Mouse (Mus musculus) embryonic facial prominence, embryonic 15.5 days (tissue): Measurements from ENCODE around the gene Bysl. TPM values are rescaled to one million over a fixed set of nuclear protein-coding genes. Genes with fewer than 3 reads are reported as not detected.
A peak's percentile ranks its signal among the peaks of the same experiment; 100 is the strongest.
"Not testable (repeated sequence)": the region's sequence is repeated elsewhere in the genome, so short reads cannot be mapped to it uniquely, and the experiment has no call there.

ENCODE experiments used
- ATAC-seq: fragments of 200-750 bp; cut with Nextera tagmentation; 2 replicates; pipeline ENCODE4 v1.8.0; 2017; ENCODE audit warnings: low read depth, moderate TSS enrichment; ENCODE audit not compliant: insufficient number of reproducible peaks, low FRiP score, low TSS enrichment
- H3K27ac ChIP-seq: fragments of 300-500 bp; sonication (generic); replicated peaks from 2 replicates; pipeline ENCODE4 v1.5.1; 2015; ENCODE audit warnings: mild to moderate bottlenecking, inconsistent platforms
- H3K27me3 ChIP-seq: fragments of 300-500 bp; sonication (generic); 2 replicates; pipeline ENCODE4 v1.6.1; 2015; ENCODE audit warnings: inconsistent platforms
- H3K36me3 ChIP-seq: fragments of 300-500 bp; sonication (generic); 2 replicates; pipeline ENCODE4 v1.6.1; 2015; ENCODE audit warnings: mild to moderate bottlenecking, inconsistent platforms
- H3K4me1 ChIP-seq: fragments of 300-500 bp; sonication (generic); 2 replicates; pipeline ENCODE4 v1.6.1; 2015; ENCODE audit warnings: inconsistent platforms
- H3K4me2 ChIP-seq: fragments of 300-500 bp; sonication (generic); replicated peaks from 2 replicates; pipeline ENCODE4 v1.6.1; 2015; ENCODE audit warnings: mild to moderate bottlenecking, inconsistent platforms
- H3K4me3 ChIP-seq: fragments of 300-500 bp; sonication (generic); replicated peaks from 2 replicates; pipeline ENCODE4 v1.5.1; 2015; ENCODE audit warnings: mild to moderate bottlenecking, inconsistent platforms
- H3K9ac ChIP-seq: fragments of 300-500 bp; sonication (generic); 2 replicates; pipeline ENCODE4 v1.6.1; 2015; ENCODE audit warnings: inconsistent platforms
- H3K9me3 ChIP-seq: fragments of 300-500 bp; sonication (generic); replicated peaks from 2 replicates; pipeline ENCODE4 v1.6.1; 2016; ENCODE audit warnings: inconsistent platforms
- WGBS: fragments of 180-500 bp; shearing (Covaris S2); methylation state at CpG from one replicate; pipeline ENCODE4 v1.1.7; 2015; 5-methylcytosine and 5-hydroxymethylcytosine counted together
- polyA plus RNA-seq: library from polyadenylated mRNA; unstranded; fragments of >200 nt; fragmentation: Nextera tagmentation; extraction: Ambion mirVana; gene quantifications from 2 replicates; pipeline ENCODE4 v1.2.1, GENCODE M21; 2015

Gene Bysl
- polyA plus RNA-seq = 23.9 and 24.6 TPM in 2 replicates

- H3K4me2 ChIP-seq = peak within 1 kb of the TSS; percentile 86
- ATAC-seq = peak; percentile 94
- H3K9ac ChIP-seq = peak within 1 kb of the TSS; percentile 89
- under 1% methylated on average over 59 of the region's 59 CpGs for WGBS
- H3K36me3 ChIP-seq = peaks cover 50% of the 10 kb centered on the region
- peak within 1 kb of the TSS; percentile 95 for H3K4me3 ChIP-seq
- no peaks in the 10 kb centered on the region for H3K27me3 ChIP-seq
- no peaks in the 10 kb centered on the region for H3K9me3 ChIP-seq
- peak within 1 kb of the TSS; percentile 80 for H3K27ac ChIP-seq
- H3K4me1 ChIP-seq = peaks cover 22% of the 10 kb centered on the region
These were observed at the start of gene Bysl, which contains the start of the genes Med20 and Gm20517 for GRCm38 (mm10) chr17:47610849-47611660. Gene Bysl (minus strand): TSS chr17:47611492. Gene Med20 (plus strand): TSS chr17:47611582. Gene Gm20517 (plus strand): TSS chr17:47611589.

GRCm38 (mm10) chr17:47658741-47659243 is 47.5 kb upstream of the Bysl start:
- ATAC-seq = no peak

DNA sequence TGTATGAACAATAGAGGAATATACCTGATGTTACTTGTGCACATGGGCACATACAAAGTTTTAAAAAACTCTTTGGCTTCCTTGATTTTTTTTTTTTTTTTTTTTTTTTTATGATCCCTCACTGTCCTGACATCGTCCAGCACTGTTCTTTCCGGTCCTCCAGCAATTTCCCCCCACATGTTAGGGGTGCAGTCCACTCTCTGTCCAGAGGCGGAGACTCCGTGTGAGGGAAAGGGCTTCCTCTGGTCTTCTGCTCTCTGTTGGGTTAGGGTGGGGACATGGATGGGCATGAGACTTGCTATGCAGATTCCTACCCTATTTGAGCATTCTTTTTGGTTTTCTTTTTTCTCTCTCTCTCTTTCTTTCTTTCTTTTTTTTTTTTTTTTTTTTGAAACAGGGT is 46.6 kb upstream of the Bysl start:
- no peak overlapping the region for H3K27ac ChIP-seq
- no peaks in the 10 kb centered on the region for H3K27me3 ChIP-seq
- no peaks in the 10 kb centered on the region for H3K36me3 ChIP-seq
- WGBS = 75% methylated on average over 4 of the region's 4 CpGs
- H3K4me2 ChIP-seq = no peak overlapping the region
- H3K4me3 ChIP-seq = no peak overlapping the region
- no peak for ATAC-seq
- no peaks in the 10 kb centered on the region for H3K4me1 ChIP-seq
- H3K9me3 ChIP-seq = no peaks in the 10 kb centered on the region
- H3K9ac ChIP-seq = no peak overlapping the region

More at GRCm38 (mm10) chr17:47658741-47659243, 47.5 kb upstream of the Bysl start:
- Histone ChIP-seq H3K4me3 (no peak overlapping the region), H3K9ac (no peak overlapping the region), H3K27ac (no peak overlapping the region), H3K4me2 (no peak overlapping the region), H3K4me1 (no peaks in the 10 kb centered on the region), H3K27me3 (no peaks in the 10 kb centered on the region), H3K9me3 (no peaks in the 10 kb centered on the region), H3K36me3 (no peaks in the 10 kb centered on the region)
- 81% methylated on average over 3 of the region's 3 CpGs for WGBS

GRCm38 (mm10) chr17:47655697-47656096 is 44.4 kb upstream of the Bysl start:
- H3K4me3 ChIP-seq = no peak overlapping the region
- H3K9me3 ChIP-seq = no peaks in the 10 kb centered on the region
- H3K27ac ChIP-seq = no peak overlapping the region
- no peaks in the 10 kb centered on the region for H3K4me1 ChIP-seq
- no peak overlapping the region for H3K4me2 ChIP-seq
- no peaks in the 10 kb centered on the region for H3K27me3 ChIP-seq
- no peak for ATAC-seq
- WGBS = 84% methylated on average over 5 of the region's 5 CpGs
- H3K36me3 ChIP-seq = no peaks in the 10 kb centered on the region; the same call in 1 of the 2 replicates
- H3K9ac ChIP-seq = no peak overlapping the region

DNA sequence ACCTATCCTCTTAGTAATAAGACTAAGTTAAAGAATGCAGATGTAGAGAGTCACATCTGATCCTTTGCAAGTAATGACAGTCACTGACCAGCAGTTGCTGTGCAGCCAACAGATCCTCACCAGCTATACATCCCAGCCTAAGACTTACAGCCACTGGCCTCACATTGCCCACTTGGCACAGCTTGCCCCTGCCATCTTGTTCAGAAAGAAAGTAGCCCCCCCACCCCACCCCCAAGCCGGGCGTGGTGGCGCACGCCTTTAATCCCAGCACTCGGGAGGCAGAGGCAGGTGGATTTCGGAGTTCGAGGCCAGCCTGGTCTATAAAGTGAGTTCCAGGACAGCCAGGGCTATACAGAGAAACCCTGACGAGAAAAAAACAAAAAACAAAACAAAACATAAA is 43.1 kb upstream of the Bysl start:
- not testable (repeated sequence) for H3K36me3 ChIP-seq, H3K9ac ChIP-seq, H3K4me2 ChIP-seq, H3K9me3 ChIP-seq, H3K4me1 ChIP-seq, H3K4me3 ChIP-seq, H3K27ac ChIP-seq, H3K27me3 ChIP-seq, ATAC-seq
- WGBS = 93% methylated on average over 8 of the region's 8 CpGs

GRCm38 (mm10) chr17:47651953-47652352 is 40.7 kb upstream of the Bysl start:
- no peaks in the 10 kb centered on the region; the same call in 1 of the 2 replicates for H3K36me3 ChIP-seq
- no peak overlapping the region for H3K4me3 ChIP-seq
- no peaks in the 10 kb centered on the region for H3K9me3 ChIP-seq
- no peak overlapping the region for H3K4me2 ChIP-seq
- H3K27ac ChIP-seq = no peak overlapping the region
- no peak overlapping the region for H3K9ac ChIP-seq
- no peaks in the 10 kb centered on the region for H3K27me3 ChIP-seq
- H3K4me1 ChIP-seq = no peaks in the 10 kb centered on the region
- 85% methylated on average over 2 of the region's 2 CpGs for WGBS
- no peak for ATAC-seq

- Histone ChIP-seq H3K27me3 (no peaks in the 10 kb centered on the region), H3K9ac (no peak overlapping the region), H3K27ac (no peak overlapping the region), H3K36me3 (no peaks in the 10 kb centered on the region; the same call in 1 of the 2 replicates), H3K4me2 (no peak overlapping the region), H3K4me3 (no peak overlapping the region), H3K4me1 (no peaks in the 10 kb centered on the region), H3K9me3 (no peaks in the 10 kb centered on the region)
- WGBS = 75% methylated on average over 4 of the region's 4 CpGs
- no peak for ATAC-seq
These were observed 37.7 kb upstream of the Bysl start for GRCm38 (mm10) chr17:47648966-47649365.

- H3K9ac ChIP-seq = no peak overlapping the region
- H3K9me3 ChIP-seq = no peaks in the 10 kb centered on the region
- H3K27me3 ChIP-seq = no peaks in the 10 kb centered on the region
- no peak overlapping the region for H3K4me2 ChIP-seq
- ATAC-seq = no peak
- WGBS = 65% methylated on average over 1 of the region's 1 CpGs
- H3K36me3 ChIP-seq = no peaks in the 10 kb centered on the region; the same call in 1 of the 2 replicates
- no peaks in the 10 kb centered on the region for H3K4me1 ChIP-seq
- no peak overlapping the region for H3K4me3 ChIP-seq
- H3K27ac ChIP-seq = no peak overlapping the region
These were observed 35.4 kb upstream of the Bysl start for GRCm38 (mm10) chr17:47646683-47647082.

DNA sequence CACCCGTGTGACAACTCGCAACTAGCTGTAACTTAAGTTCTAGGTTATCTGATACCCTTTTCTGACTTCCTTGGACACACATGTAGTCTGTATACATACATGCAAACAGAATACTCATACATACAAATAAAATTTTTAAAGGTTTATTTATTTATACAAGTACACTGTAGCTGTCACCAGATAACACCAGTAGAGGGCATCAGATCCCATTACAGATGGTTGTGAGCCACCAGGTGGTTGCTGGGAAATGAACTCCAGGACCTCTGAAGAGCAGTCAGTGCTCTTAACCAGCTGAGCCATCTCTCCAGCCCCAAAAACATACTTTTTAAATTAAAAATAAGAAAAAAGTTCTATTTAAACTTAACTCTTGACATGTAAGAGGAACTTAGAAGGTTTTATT is 31.7 kb upstream of the Bysl start:
- no peaks in the 10 kb centered on the region for H3K27me3 ChIP-seq
- WGBS = 81% methylated on average over 2 of the region's 2 CpGs
- no peaks in the 10 kb centered on the region for H3K4me1 ChIP-seq
- no peak overlapping the region for H3K9ac ChIP-seq
- H3K4me3 ChIP-seq = no peak overlapping the region
- no peak overlapping the region for H3K27ac ChIP-seq
- no peak for ATAC-seq
- H3K36me3 ChIP-seq = no peaks in the 10 kb centered on the region
- H3K9me3 ChIP-seq = no peaks in the 10 kb centered on the region
- no peak overlapping the region for H3K4me2 ChIP-seq

GRCm38 (mm10) chr17:47633999-47634770 is 22.9 kb upstream of the Bysl start:
- Histone ChIP-seq H3K4me3 (no peak overlapping the region), H3K36me3 (peaks cover 7% of the 10 kb centered on the region), H3K4me1 (peaks cover 17% of the 10 kb centered on the region), H3K27me3 (no peaks in the 10 kb centered on the region), H3K9me3 (no peaks in the 10 kb centered on the region), H3K9ac (no peak overlapping the region), H3K27ac (no peak overlapping the region), H3K4me2 (no peak overlapping the region)
- 78% methylated on average over 7 of the region's 7 CpGs for WGBS
- no peak for ATAC-seq

DNA sequence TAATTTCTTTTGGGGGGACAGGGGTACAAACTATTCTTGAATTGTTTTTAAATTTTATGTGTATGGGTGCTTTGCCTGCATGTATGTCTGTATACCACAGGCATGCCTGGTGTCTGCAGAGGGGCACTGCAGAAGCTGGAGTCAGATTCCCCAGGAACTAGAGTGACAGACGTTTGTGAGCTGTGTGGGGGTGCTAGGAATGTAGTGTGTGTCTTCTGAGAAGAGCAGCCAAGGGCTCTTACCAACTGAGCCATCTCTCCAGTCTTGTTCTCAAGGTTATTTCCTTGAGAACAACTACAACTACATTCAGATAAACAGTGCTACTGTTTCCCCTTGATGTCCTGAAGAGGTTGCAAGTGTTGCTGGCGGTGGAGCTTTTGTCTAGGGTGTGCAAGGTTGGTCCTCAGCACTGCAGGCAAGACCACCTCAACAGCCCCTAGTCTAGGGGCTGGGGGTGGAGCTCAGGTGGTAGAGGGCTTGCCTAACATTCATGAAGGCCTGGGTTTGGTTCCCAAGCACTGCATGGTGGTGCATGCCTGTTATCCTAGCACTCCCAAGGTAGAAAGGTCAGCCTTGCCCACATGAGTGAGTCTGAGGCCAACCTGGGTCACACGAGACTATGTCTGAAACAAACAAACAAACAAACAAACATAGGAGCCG is 21.0 kb upstream of the Bysl start:
- no peak for ATAC-seq
- no peak overlapping the region for H3K27ac ChIP-seq
- 64% methylated on average over 4 of the region's 4 CpGs for WGBS
- no peaks in the 10 kb centered on the region for H3K9me3 ChIP-seq
- no peak overlapping the region for H3K4me3 ChIP-seq
- no peaks in the 10 kb centered on the region for H3K27me3 ChIP-seq
- peaks cover 26% of the 10 kb centered on the region for H3K4me1 ChIP-seq
- peaks cover 7% of the 10 kb centered on the region for H3K36me3 ChIP-seq
- H3K4me2 ChIP-seq = no peak overlapping the region
- no peak overlapping the region for H3K9ac ChIP-seq
